Mouse (Mus musculus) cerebellum, adult 9-10 months (tissue): ENCODE measurements around the gene Etfb.
"Not testable (repeated sequence)": the region's sequence is repeated elsewhere in the genome, so short reads cannot be mapped to it uniquely, and the experiment has no call there.

Source experiments
- DNase-seq: peaks from one replicate; pipeline ENCODE4 v3.0.0; 2022

Gene Etfb

GRCm38 (mm10) chr7:43443917-43444293, at the start of gene Etfb, which contains the start of gene Gm45233:
Etfb (plus strand) TSS chr7:43444083.
Gm45233 (plus strand) TSS chr7:43444128.
- DNase-seq = peak; percentile 95

GRCm38 (mm10) chr7:43399501-43399900, 44.4 kb upstream of the Etfb start:
- no peak for DNase-seq

- no peak for DNase-seq
These were observed 41.2 kb upstream of the Etfb start for GRCm38 (mm10) chr7:43402718-43403117.

- no peak for DNase-seq
These were observed 36.3 kb upstream of the Etfb start for GRCm38 (mm10) chr7:43407573-43407972.

- DNase-seq = no peak
These were observed 35.7 kb upstream of the Etfb start, which contains the start of gene Siglecg for GRCm38 (mm10) chr7:43408131-43408553. Siglecg (plus strand) TSS chr7:43408204.

GRCm38 (mm10) chr7:43409084-43409483, 34.8 kb upstream of the Etfb start:
- no peak for DNase-seq

- DNase-seq = not testable (repeated sequence)
These were observed 32.2 kb upstream of the Etfb start for GRCm38 (mm10) chr7:43411724-43412123.

- no peak for DNase-seq
These were observed 26.6 kb upstream of the Etfb start for GRCm38 (mm10) chr7:43417298-43417697.

- DNase-seq = peak; percentile 77
These were observed 20.8 kb upstream of the Etfb start for GRCm38 (mm10) chr7:43422995-43423617.

GRCm38 (mm10) chr7:43423991-43424625, 19.8 kb upstream of the Etfb start:
- DNase-seq = no peak

GRCm38 (mm10) chr7:43427406-43427805, 16.5 kb upstream of the Etfb start, which contains the start of gene Lim2:
Lim2 (plus strand) TSS chr7:43427670.
- no peak for DNase-seq

GRCm38 (mm10) chr7:43429500-43429899, 14.4 kb upstream of the Etfb start:
- no peak for DNase-seq

- DNase-seq = no peak
These were observed 11.0 kb upstream of the Etfb start for GRCm38 (mm10) chr7:43432891-43433290.

- no peak for DNase-seq
These were observed 9.2 kb upstream of the Etfb start for GRCm38 (mm10) chr7:43434676-43435075.

GRCm38 (mm10) chr7:43436341-43437255, 7.3 kb upstream of the Etfb start, which contains the start of gene Nkg7:
Nkg7 (plus strand) TSS chr7:43437073.
- no peak for DNase-seq

- no peak for DNase-seq
These were observed 5.3 kb upstream of the Etfb start for GRCm38 (mm10) chr7:43438611-43439010.

- no peak for DNase-seq
These were observed 3.4 kb upstream of the Etfb start, which contains the start of gene Cldnd2 for GRCm38 (mm10) chr7:43440482-43440881. Cldnd2 (plus strand) TSS chr7:43440782.

- DNase-seq = no peak
These were observed 2.8 kb upstream of the Etfb start for GRCm38 (mm10) chr7:43441071-43441470.

GRCm38 (mm10) chr7:43442684-43443083, 1.2 kb upstream of the Etfb start:
- peak; percentile 49 for DNase-seq

GRCm38 (mm10) chr7:43443126-43443916, 562 bp upstream of the Etfb start:
- DNase-seq = peak; percentile 71

- DNase-seq = no peak
These were observed 3.9 kb downstream of the Etfb start for GRCm38 (mm10) chr7:43447801-43448200.

- no peak for DNase-seq
These were observed 4.4 kb downstream of the Etfb start for GRCm38 (mm10) chr7:43448246-43448645.
